Mouse (Mus musculus): ENCODE measurements around the gene Zfp617.

GRCm38 (mm10) chr8:71974211-71974610 is 65.8 kb downstream of the Zfp617 start:
- no peak for TF ChIP-seq CTCF (IDR thresholded peaks at IDR 0.05; ENCODE audit: borderline replicate concordance, control insufficient read depth, extremely low read depth, insufficient read depth, low read length, poor library complexity)
- no peak for TF ChIP-seq POLR2A (IDR thresholded peaks at IDR 0.05; ENCODE audit: control insufficient read depth, extremely low read depth, insufficient read depth, low read length, poor library complexity)
